ENCODE assay signal across 8 mouse cellular contexts in genomic region chr13:93496977-93497376, GRCm38 (mm10). TPM values are rescaled to one million over a fixed set of nuclear protein-coding genes. Genes with fewer than 3 reads are reported as not detected.
DNase-seq lines count a peak whose midpoint lies in the region; ATAC-seq and TF ChIP-seq lines count a peak whose summit lies in the region.

No protein-coding gene starts in this region.

- peak overlapping the region; percentile 89 for H3K4me2 ChIP-seq in lung, embryonic 15.5 days
- peak overlapping the region; percentile 55 for H3K4me2 ChIP-seq in intestine, embryonic 16.5 days (ENCODE audit: low read depth, low read length)
- peak overlapping the region; percentile 86 for H3K4me2 ChIP-seq in neural tube, embryonic 15.5 days

- H3K4me3 ChIP-seq in lung, embryonic 15.5 days = peak overlapping the region; percentile 87
- H3K4me3 ChIP-seq in embryonic fibroblast, embryonic 13.5 days (ENCODE audit: insufficient read depth, low read length) = peak overlapping the region; percentile 29
- peak overlapping the region; percentile 33 for H3K4me3 ChIP-seq in intestine, embryonic 16.5 days (ENCODE audit: low read length)
- H3K4me3 ChIP-seq in neural tube, embryonic 15.5 days (replicated peaks) = peak overlapping the region; percentile 98

- 22% methylated on average over 1 of the region's 1 CpGs for WGBS in lung, embryonic 15.5 days
- WGBS in intestine, embryonic 16.5 days = 19% methylated on average over 1 of the region's 1 CpGs
- WGBS in neural tube, embryonic 15.5 days = 26% methylated on average over 1 of the region's 1 CpGs

- no peak for TF ChIP-seq POLR2A in embryonic fibroblast, embryonic 13.5 days (IDR thresholded peaks at IDR 0.05; ENCODE audit: low read depth, low read length)

- H3K9ac ChIP-seq in lung, embryonic 15.5 days = no peak overlapping the region
- no peak overlapping the region for H3K9ac ChIP-seq in intestine, embryonic 16.5 days (ENCODE audit: low read depth, low read length)
- H3K9ac ChIP-seq in neural tube, embryonic 15.5 days (replicated peaks) = 0 out of 2 replicates have a peak overlapping the region, but pooled peaks have one; percentile 11

- H3K27ac ChIP-seq in lung, embryonic 15.5 days = no peak overlapping the region
- H3K27ac ChIP-seq in embryonic fibroblast, embryonic 13.5 days (ENCODE audit: insufficient read depth, low read length) = no peak overlapping the region
- no peak overlapping the region for H3K27ac ChIP-seq in intestine, embryonic 16.5 days (ENCODE audit: low read length)
- H3K27ac ChIP-seq in neural tube, embryonic 15.5 days (replicated peaks) = no peak overlapping the region

- H3K9me3 ChIP-seq in lung, embryonic 15.5 days = no peaks in the 10 kb centered on the region
- no peaks in the 10 kb centered on the region for H3K9me3 ChIP-seq in intestine, embryonic 16.5 days (ENCODE audit: control insufficient read depth, low read length)
- H3K9me3 ChIP-seq in neural tube, embryonic 15.5 days (replicated peaks) = no peaks in the 10 kb centered on the region

- no peak for TF ChIP-seq CTCF in embryonic fibroblast, embryonic 13.5 days (IDR thresholded peaks at IDR 0.05; ENCODE audit: borderline replicate concordance, insufficient read depth, low read length)

- peaks cover 7% of the 10 kb centered on the region for H3K36me3 ChIP-seq in lung, embryonic 15.5 days
- H3K36me3 ChIP-seq in intestine, embryonic 16.5 days (ENCODE audit: control insufficient read depth, insufficient read depth, low read length) = no peaks in the 10 kb centered on the region; the same call in 1 of the 2 replicates
- peaks cover 6% of the 10 kb centered on the region; the same call in 1 of the 2 replicates for H3K36me3 ChIP-seq in neural tube, embryonic 15.5 days

- no peak for ATAC-seq in lung, embryonic 15.5 days (ENCODE audit: borderline replicate concordance, extremely low read depth, low FRiP score, low TSS enrichment)
- ATAC-seq in intestine, embryonic 16.5 days = no peak
- ATAC-seq in neural tube, embryonic 15.5 days (ENCODE audit: low FRiP score) = no peak
- no peak for ATAC-seq in monocyte, adult 5-6 weeks (replicated peaks; ENCODE audit: insufficient number of reproducible peaks, low FRiP score, low TSS enrichment, poor library complexity, severe bottlenecking)

- H3K27me3 ChIP-seq in lung, embryonic 15.5 days = no peaks in the 10 kb centered on the region
- H3K27me3 ChIP-seq in intestine, embryonic 16.5 days (replicated peaks; ENCODE audit: control insufficient read depth, insufficient read depth, low read length) = no peaks in the 10 kb centered on the region
- no peaks in the 10 kb centered on the region for H3K27me3 ChIP-seq in neural tube, embryonic 15.5 days (replicated peaks)

- DNase-seq in lung, postnatal 10 days = no peak
- no peak for DNase-seq in left cerebral cortex, adult 18-20 months (ENCODE audit: low spot score in 2 of 2)
- DNase-seq in kidney, adult 8-10 months = no peak

- H3K4me1 ChIP-seq in lung, embryonic 15.5 days = peaks cover 26% of the 10 kb centered on the region
- peaks cover 4% of the 10 kb centered on the region; the same call in 1 of the 2 replicates for H3K4me1 ChIP-seq in embryonic fibroblast, embryonic 13.5 days (ENCODE audit: control insufficient read depth, insufficient read depth, low read length)
- H3K4me1 ChIP-seq in intestine, embryonic 16.5 days (ENCODE audit: control insufficient read depth, insufficient read depth, low read length) = peaks cover 11% of the 10 kb centered on the region
- peaks cover 39% of the 10 kb centered on the region for H3K4me1 ChIP-seq in neural tube, embryonic 15.5 days

RNA-seq across cellular contexts. Expression of gene Jmy, which starts 2.6 kb away (rescaled TPM):
- polyA plus RNA-seq in lung, embryonic 15.5 days (2015; fragmentation: Nextera tagmentation; extraction: Ambion mirVana) = 7.2 and 8.4 TPM in 2 replicates
- 14.4 and 17.0 TPM in 2 replicates for polyA plus RNA-seq in embryonic fibroblast, embryonic 13.5 days (2011; ENCODE audit: insufficient read length, low read depth, missing spikeins)
- polyA plus RNA-seq in intestine, embryonic 16.5 days (2015; fragmentation: Nextera tagmentation; extraction: Ambion mirVana) = 1.9 and 2.2 TPM in 2 replicates
- polyA plus RNA-seq in neural tube, embryonic 15.5 days (2015; fragmentation: Nextera tagmentation; extraction: Ambion mirVana) = 6.6 and 7.6 TPM in 2 replicates
- total RNA-seq in left cerebral cortex, adult 18-20 months (2021) = 10 to 100 TPM; 41.8 to 42.0 TPM
- total RNA-seq in monocyte, adult 5-6 weeks (2017) = 8.7 to 12.0 TPM (median 9.7 TPM) in 3 replicates

Comparison
In these comparisons a context has a peak if more than half of its experiments do, and no peak if none do; other contexts are left out.
1. H3K4me3 ChIP-seq: peak in every context shown above with its lines; median percentile 98 in neural tube, embryonic 15.5 days; 87 in lung, embryonic 15.5 days; 33 in intestine, embryonic 16.5 days; 29 in embryonic fibroblast, embryonic 13.5 days.